Mouse (Mus musculus) olfactory bulb, adult 2 months (tissue): ENCODE results near the gene Ccdc167. TPM values are rescaled to one million over a fixed set of nuclear protein-coding genes. Genes with fewer than 3 reads are reported as not detected.

Experiments used
- H3K27ac ChIP-seq: fragments of 200-500 bp; 2 replicates; pipeline ENCODE4 v1.5.1; 2012; ENCODE audit warnings: low read depth, low read length; ENCODE audit not compliant: insufficient read depth
- H3K4me1 ChIP-seq: fragments of 200-500 bp; 2 replicates; pipeline ENCODE4 v1.6.1; 2012; ENCODE audit warnings: low read length; ENCODE audit not compliant: control insufficient read depth, insufficient read depth
- H3K4me3 ChIP-seq: fragments of 200-500 bp; 2 replicates; pipeline ENCODE4 v1.5.1; 2012; ENCODE audit warnings: mild to moderate bottlenecking, low read depth, low read length, moderate library complexity; ENCODE audit not compliant: insufficient read depth
- CTCF ChIP-seq: fragments of 200-500 bp; IDR thresholded peaks from 2 replicates; pipeline ENCODE4 v1.5.1; 2012; ENCODE audit warnings: low read depth, mild to moderate bottlenecking, low read length, moderate library complexity; ENCODE audit not compliant: insufficient read depth
- POLR2A ChIP-seq: fragments of 200-500 bp; IDR thresholded peaks from 2 replicates; pipeline ENCODE4 v1.6.1; 2012; ENCODE audit warnings: mild to moderate bottlenecking, low read depth, low read length, moderate library complexity; ENCODE audit not compliant: insufficient read depth
- WGBS: fragments of 180-500 bp; shearing (Covaris S2); methylation state at CpG from one replicate; pipeline ENCODE4 v1.1.7; 2018; 5-methylcytosine and 5-hydroxymethylcytosine counted together
- polyA plus RNA-seq: library from polyadenylated mRNA; stranded (reverse); fragments of >200 nt; gene quantifications from 2 replicates; pipeline ENCODE4 v1.2.4, GENCODE M21; 2012; ENCODE audit warnings: low replicate concordance; ENCODE audit not compliant: missing spikeins, insufficient read depth, insufficient read length

Gene Ccdc167
- polyA plus RNA-seq, 1 experiment = not detected

DNA sequence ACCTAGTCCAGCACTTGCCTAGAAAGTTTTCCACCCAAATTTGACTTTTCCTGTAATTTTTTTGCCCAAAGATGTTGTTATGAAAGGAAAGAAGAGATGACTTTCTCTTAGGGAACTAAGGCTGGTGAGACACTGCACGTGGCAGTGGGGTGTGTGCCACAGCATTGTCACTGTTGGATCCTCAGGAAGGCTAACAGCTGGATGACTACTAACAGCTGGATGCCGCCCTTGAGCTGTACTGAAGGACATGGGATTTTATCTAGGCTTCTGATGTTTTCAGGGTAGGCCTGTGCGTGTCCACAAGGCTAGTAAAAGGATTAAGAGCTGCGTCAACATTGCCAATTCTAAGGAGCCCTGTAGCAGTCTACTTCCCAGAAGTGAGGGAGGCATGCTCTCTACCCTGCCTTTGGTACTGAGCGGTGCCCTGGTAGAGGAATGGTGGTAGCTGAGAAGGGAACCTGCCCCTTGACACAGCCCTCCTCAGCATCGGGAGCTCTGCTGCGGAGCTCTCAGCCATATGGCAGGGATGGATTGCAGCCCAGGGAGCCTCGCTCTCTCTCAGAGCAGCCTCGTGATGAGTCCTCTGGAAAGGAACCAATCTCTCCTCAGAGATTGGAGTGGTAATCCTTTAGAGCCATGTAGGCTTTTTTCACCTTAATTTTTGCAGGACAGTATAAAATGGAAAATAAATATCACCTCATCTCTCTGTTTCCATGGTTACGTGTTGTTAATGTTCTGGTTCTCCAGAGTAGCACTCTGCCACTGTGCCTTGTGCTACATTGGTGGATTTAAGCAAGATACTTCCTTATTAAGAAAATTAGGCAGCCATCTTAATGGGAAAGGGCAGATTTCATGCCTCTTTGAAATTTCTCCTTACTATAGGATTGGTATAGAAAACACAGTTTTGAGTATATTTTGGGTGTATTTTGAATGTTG, 48.5 kb downstream of the Ccdc167 start:
- TF ChIP-seq CTCF (no peak), POLR2A (no peak)
- 68% methylated on average over 10 of the region's 10 CpGs for WGBS

DNA sequence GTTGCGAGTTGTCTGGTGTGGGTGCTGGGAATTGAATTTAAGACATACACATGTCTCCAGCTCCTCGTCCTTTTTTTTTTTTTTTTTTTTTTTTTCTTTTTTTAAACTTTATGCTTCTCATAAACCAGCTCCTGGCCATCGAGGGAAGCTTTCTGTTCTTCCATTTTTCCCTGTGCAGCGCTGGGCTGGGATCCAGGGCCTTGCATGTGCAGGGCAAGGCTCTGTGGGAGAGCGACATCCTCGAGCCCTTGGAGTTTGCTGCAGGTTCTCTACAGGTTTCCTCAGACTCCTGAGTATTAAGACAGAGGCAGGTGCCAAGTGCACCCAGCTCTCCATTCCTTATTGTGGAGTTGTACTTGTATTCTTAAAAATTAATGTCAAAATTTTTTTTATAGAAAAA, 54.7 kb downstream of the Ccdc167 start:
- TF ChIP-seq CTCF (no peak), POLR2A (no peak)
- H3K4me3 ChIP-seq = no peak overlapping the region
- no peak overlapping the region for H3K27ac ChIP-seq
- H3K4me1 ChIP-seq = peaks cover 4% of the 10 kb centered on the region
- WGBS = 84% methylated on average over 6 of the region's 6 CpGs

More for the DNA sequence above, 48.5 kb downstream of the Ccdc167 start:
- H3K4me1 ChIP-seq = peaks cover 7% of the 10 kb centered on the region; the same call in 1 of the 2 replicates
- peak overlapping the region; percentile 12; the same call in 1 of the 2 replicates for H3K27ac ChIP-seq
- H3K4me3 ChIP-seq = no peak overlapping the region

DNA sequence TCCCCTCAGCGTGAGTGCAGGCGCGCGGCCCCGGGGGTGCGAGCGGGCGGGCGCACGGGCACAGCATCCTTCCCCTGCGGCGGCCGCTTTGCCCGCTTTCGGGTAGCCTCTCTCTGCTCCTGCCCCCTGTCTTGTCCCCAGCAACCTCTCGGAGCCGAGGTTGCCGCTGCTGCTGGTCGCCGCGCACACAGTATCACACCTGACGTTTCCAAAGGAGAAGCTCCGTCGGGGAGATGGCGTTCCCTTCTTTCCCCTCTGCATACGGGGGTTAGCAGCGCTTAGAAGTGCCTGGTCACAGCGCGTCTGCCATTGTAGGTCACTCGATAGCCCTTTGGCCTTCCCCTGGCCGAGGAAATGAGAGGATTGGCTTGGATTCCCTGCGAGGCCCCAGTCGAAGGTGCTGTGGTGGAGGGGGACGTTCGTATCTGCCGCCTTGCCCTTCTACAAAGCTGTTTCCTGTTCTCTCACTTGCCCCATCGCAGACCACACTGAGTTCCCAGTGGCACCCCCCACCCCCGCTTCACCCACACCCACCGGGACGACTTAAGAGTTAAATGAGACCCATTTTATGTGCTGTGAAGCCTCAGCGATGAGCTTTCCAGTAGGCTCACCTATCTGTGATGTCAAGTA, 56.0 kb downstream of the Ccdc167 start:
- Histone ChIP-seq H3K4me1 (peaks cover 4% of the 10 kb centered on the region), H3K27ac (peak overlapping the region; percentile 34), H3K4me3 (peak overlapping the region; percentile 72)
- WGBS = under 1% methylated on average over 41 of the region's 41 CpGs
- no peak for TF ChIP-seq CTCF

DNA sequence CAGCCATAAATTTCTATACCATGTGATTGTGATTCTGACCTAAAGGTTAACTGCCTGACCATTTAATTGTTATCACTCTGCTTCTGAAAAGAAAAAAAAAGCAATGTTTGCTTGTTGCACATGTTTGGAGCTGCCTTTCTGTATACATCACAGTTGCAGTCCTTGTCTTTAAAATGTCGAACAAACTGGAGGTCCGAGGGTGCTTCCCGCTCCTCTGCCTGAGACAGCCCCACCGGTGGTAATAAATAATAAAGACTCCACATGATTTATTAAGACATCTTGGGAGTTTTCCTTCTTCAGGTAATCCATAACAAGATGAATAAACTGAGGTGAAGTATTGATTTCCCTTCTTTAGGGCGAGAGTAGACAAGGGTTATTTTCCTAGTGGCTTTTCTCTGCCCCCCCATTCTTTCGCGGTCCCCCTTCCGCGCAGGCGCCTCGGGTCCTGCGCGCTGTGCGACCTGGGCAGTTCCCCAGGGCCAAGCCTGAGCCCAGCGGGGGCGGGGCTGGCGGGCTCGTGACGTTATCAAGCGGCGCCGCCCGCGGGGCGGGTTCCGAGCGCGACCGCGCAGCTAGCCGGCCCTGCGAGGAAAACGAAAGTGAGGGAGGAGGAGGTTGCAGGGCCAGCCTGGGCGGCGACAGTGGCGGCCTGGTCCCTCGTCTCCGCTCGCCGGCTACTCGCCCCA, 56.6 kb downstream of the Ccdc167 start, which contains the start of gene Cmtr1:
TSS of gene Cmtr1 (plus strand) at position 520 of the 686 bp plus-strand sequence.
- under 1% methylated on average over 41 of the region's 41 CpGs for WGBS
- TF ChIP-seq CTCF (no peak), POLR2A (peak; percentile 84; the same call in 1 of the 2 replicates)
- peaks cover 4% of the 10 kb centered on the region for H3K4me1 ChIP-seq
- peak within 1 kb of the TSS; percentile 72 for H3K4me3 ChIP-seq
- peak within 1 kb of the TSS; percentile 34 for H3K27ac ChIP-seq

DNA sequence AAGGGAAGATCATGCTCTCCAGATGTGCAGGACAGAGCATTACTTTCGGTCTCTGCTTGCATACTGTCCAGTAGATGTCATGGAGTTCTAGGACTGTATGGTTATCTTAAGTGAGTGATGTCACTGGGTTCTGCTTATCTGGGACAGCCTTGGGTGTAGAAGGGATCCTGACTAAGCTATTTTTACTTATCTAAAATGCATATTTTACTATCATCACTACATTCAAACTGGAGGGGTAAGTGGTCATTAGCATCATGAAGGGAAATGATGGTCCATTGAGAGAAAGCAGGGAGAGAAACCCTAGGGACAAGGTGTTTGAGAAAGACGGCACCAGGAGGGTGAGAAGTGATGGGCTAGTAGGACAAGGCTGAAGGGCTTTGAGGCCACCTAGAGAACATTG, 58.6 kb downstream of the Ccdc167 start:
- Histone ChIP-seq H3K4me1 (peaks cover 4% of the 10 kb centered on the region), H3K4me3 (no peak overlapping the region), H3K27ac (no peak overlapping the region)
- WGBS = 88% methylated on average over 2 of the region's 2 CpGs
- TF ChIP-seq CTCF = no peak
- TF ChIP-seq POLR2A = no peak

DNA sequence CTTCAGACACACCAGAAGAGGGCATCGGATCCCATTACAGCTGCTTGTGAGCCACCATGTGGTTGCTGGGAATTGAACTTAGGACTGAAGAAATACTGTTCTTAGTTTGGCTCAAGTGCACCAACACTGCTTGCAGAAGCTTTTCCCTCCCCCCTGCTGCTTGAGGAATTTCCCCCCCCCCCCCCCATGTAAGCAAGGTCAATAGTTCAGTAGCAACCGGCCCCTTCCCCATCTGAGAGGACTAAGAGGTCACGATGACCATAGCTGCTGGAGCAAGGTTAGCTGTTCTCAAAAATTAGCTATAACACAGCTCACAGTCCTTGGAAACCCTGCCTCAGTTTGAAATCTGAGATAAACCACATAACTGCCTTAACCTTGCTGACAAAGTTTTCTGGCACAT, 74.6 kb downstream of the Ccdc167 start:
- Histone ChIP-seq H3K4me3 (no peak overlapping the region), H3K4me1 (peaks cover 3% of the 10 kb centered on the region; the same call in 1 of the 2 replicates), H3K27ac (no peak overlapping the region)
- 85% methylated on average over 3 of the region's 3 CpGs for WGBS
- no peak for TF ChIP-seq POLR2A

DNA sequence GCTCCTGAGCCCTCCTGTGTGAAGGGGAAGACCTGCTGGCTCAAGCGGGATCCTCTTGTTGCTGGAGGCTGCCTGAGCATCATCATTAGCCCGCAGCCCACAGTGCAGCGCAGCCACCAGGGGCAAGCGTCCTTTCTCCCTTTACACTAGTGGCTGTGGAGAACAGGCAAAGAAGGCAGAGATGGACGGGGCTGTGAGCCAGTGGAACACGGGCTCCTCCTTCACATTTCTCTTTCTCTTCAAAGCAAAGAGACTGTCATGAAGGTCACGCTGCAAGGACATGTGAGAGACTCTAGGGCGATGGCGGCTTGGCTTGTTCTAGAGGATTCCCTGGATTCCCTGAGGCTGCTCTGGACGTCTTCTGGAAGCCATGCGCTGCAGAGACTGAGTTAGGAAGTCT, 75.9 kb downstream of the Ccdc167 start:
- no peak overlapping the region for H3K27ac ChIP-seq
- WGBS = 93% methylated on average over 11 of the region's 11 CpGs
- peaks cover 3% of the 10 kb centered on the region; the same call in 1 of the 2 replicates for H3K4me1 ChIP-seq
- TF ChIP-seq CTCF (no peak), POLR2A (no peak)
- H3K4me3 ChIP-seq = no peak overlapping the region

DNA sequence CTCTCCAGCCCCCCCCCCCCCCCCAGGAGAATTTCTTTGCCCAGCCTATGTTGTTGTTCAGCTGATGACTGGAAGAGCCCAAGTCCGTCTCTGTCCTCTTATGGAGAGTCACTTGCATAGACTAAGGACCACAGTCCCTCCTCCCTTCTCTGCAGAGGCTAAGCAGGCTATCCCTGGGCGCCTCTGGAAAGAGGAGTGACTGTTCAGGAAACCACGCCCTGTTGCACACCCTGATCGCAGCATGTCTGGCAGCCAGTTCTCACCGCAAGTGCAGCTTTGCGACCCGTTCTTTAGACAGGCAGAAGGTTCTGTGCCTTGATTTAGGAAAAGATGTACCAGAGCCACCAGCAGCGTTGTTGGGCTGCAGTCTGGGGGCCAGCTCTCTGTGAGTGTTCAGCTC, 78.9 kb downstream of the Ccdc167 start:
- Histone ChIP-seq H3K4me3 (no peak overlapping the region), H3K4me1 (no peaks in the 10 kb centered on the region), H3K27ac (no peak overlapping the region)
- no peak for TF ChIP-seq POLR2A
- 84% methylated on average over 8 of the region's 8 CpGs for WGBS

DNA sequence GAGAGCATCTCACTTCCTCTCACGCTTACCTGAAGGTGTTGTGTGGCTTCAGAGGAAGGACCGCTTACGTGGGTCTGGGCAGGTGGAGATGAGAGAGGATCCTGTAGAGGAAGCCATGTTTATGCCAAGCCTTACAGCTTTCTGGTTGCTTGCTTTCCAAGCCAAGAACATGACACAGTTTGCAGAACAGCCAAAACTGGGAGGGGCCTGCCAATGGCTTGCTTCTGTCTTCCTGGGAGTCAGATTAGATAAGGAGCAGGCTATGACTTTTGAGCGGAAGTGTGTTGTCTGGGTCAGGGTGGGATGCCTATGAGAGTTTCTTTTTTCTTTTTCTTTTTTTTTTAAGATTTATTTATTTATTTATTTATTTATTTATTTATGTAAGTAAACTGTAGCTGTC, 79.5 kb downstream of the Ccdc167 start:
- no peaks in the 10 kb centered on the region for H3K4me1 ChIP-seq
- 86% methylated on average over 4 of the region's 4 CpGs for WGBS
- no peak for TF ChIP-seq CTCF
- TF ChIP-seq POLR2A = no peak
- H3K4me3 ChIP-seq = no peak overlapping the region
- no peak overlapping the region for H3K27ac ChIP-seq

Other genes starting within 250 kb of the Ccdc167 start
- not detected in 2 replicates for gene Pim1, start 226.3 kb downstream of the Ccdc167 start, polyA plus RNA-seq
- not detected in 2 replicates for gene Gm17657, start 167.4 kb downstream of the Ccdc167 start, polyA plus RNA-seq
- not detected in 2 replicates for gene Tbc1d22b, start 167.3 kb downstream of the Ccdc167 start, polyA plus RNA-seq
- gene Tmem217, start 164.7 kb downstream of the Ccdc167 start, polyA plus RNA-seq = not detected in 2 replicates
- not detected in 2 replicates for gene Rnf8, start 102.3 kb downstream of the Ccdc167 start, polyA plus RNA-seq
- not detected in 2 replicates for gene Gm28043, start 102.2 kb downstream of the Ccdc167 start, polyA plus RNA-seq
- 491 TPM in 1 of 2 replicates, not detected in the other for gene Cmtr1, start 56.4 kb downstream of the Ccdc167 start, polyA plus RNA-seq